Mouse (Mus musculus) hindbrain, embryonic 10.5 days (tissue): Measurements from ENCODE around the gene Col23a1. TPM values are rescaled to one million over a fixed set of nuclear protein-coding genes. Genes with fewer than 3 reads are reported as not detected.
"Not testable (repeated sequence)": the region's sequence is repeated elsewhere in the genome, so short reads cannot be mapped to it uniquely, and the experiment has no call there.

ENCODE experiments used
- DNase-seq: peaks from one replicate; pipeline ENCODE4 v3.0.0-alpha.2; 2017; ENCODE audit warnings: low spot score
- H3K27ac ChIP-seq: fragments of 300-500 bp; sonication (generic); 2 replicates; pipeline ENCODE4 v1.5.1; 2016; ENCODE audit warnings: mild to moderate bottlenecking, moderate library complexity
- H3K27me3 ChIP-seq: fragments of 300-500 bp; sonication (generic); 2 replicates; pipeline ENCODE4 v1.6.1; 2016; ENCODE audit warnings: mild to moderate bottlenecking; ENCODE audit not compliant: poor library complexity, insufficient read depth, severe bottlenecking
- H3K36me3 ChIP-seq: fragments of 300-500 bp; sonication (generic); 2 replicates; pipeline ENCODE4 v1.6.1; 2016; ENCODE audit warnings: mild to moderate bottlenecking, moderate library complexity
- H3K4me1 ChIP-seq: fragments of 300-500 bp; sonication (generic); replicated peaks from 2 replicates; pipeline ENCODE4 v1.6.1; 2016; ENCODE audit warnings: mild to moderate bottlenecking
- H3K4me3 ChIP-seq: fragments of 300-500 bp; sonication (generic); 2 replicates; pipeline ENCODE4 v1.5.1; 2016; ENCODE audit warnings: mild to moderate bottlenecking, moderate library complexity
- H3K9me3 ChIP-seq: fragments of 300-500 bp; sonication (generic); 2 replicates; pipeline ENCODE4 v1.6.1; 2016; ENCODE audit warnings: mild to moderate bottlenecking, moderate library complexity
- WGBS: fragments of 180-500 bp; shearing (Covaris S2); methylation state at CpG from one replicate; pipeline ENCODE4 v1.1.7; 2016; 5-methylcytosine and 5-hydroxymethylcytosine counted together
- polyA plus RNA-seq: library from polyadenylated mRNA; unstranded; fragments of >200 nt; fragmentation: Nextera tagmentation; extraction: Ambion mirVana; gene quantifications from 2 replicates; pipeline ENCODE4 v1.2.1, GENCODE M21; 2016

Gene Col23a1
- polyA plus RNA-seq, 1 experiment from 2014 or later, result 16.6 TPM

DNA sequence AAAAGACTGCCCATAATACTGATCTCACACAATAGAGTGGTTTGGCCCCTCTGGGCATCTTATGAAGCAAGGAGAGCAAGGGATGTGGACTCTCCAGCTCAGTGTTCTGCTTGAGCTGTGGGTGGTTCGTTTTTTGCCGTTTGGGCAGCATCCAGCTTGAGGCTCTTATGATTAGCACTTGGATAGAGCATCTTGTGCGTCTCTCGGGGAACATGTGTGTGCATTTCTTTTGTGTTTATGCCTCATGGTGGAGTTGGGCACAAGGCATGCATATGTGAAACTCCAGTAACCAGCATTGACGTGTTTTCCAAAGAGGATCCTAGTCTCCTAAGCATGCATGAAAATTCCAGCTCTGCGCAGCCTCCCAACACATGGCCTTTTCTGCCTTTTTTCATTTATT, 47.9 kb downstream of the Col23a1 start:
- H3K4me3 ChIP-seq, result no peak overlapping the region
- H3K27ac ChIP-seq, result no peak overlapping the region
- no peak for DNase-seq
- 0 out of 2 replicates have a peak, but pooled peaks cover 3% of the 10 kb centered on the region for H3K4me1 ChIP-seq
- H3K9me3 ChIP-seq, result no peaks in the 10 kb centered on the region
- H3K36me3 ChIP-seq, result no peaks in the 10 kb centered on the region
- H3K27me3 ChIP-seq, result no peaks in the 10 kb centered on the region
- WGBS, result 91% methylated on average over 6 of the region's 6 CpGs

DNA sequence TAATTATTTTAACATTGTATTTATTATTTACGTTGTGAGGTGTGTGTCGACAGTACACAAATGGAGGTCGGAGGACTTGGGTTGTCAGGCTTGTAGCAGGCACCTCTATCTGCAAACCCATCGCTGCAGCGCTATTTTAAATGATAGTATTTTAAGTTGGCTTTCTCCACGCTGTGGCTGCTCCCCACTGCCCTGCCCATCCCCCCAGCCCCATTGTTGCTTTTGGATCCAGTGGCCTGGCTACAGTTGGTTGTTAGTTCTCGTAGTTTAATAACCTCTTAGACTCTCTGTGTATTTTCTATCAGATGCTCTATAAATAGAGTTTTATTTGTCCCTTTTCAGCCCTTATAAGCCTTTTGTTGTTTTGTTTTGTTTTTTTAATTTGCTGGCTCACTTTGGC, 48.7 kb downstream of the Col23a1 start:
- H3K9me3 ChIP-seq, result no peaks in the 10 kb centered on the region
- peaks cover 11% of the 10 kb centered on the region; the same call in 1 of the 2 replicates for H3K4me1 ChIP-seq
- WGBS, result 75% methylated on average over 7 of the region's 7 CpGs
- no peaks in the 10 kb centered on the region for H3K27me3 ChIP-seq
- H3K4me3 ChIP-seq, result no peak overlapping the region
- DNase-seq, result no peak
- no peak overlapping the region for H3K27ac ChIP-seq
- H3K36me3 ChIP-seq, result no peaks in the 10 kb centered on the region

DNA sequence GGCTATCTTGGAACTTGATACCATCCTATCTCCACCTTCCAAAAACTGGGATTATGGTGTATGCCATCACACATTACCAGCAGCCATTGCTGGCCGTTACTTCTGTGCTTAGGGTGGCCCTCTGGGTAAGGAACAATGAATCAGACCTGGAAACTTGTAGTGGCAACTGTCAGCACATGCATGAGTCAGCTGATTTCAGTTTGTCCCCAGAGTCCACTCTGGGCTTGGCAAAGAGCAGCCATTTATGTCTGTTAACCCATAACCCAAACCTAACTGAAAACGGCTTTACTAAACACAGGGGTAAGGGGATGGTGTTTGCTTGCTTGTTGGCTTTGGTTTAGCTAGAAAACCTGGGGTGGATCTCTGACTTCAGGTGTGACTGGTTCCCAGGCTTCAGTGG, 51.4 kb downstream of the Col23a1 start:
- DNase-seq, result no peak
- no peaks in the 10 kb centered on the region for H3K36me3 ChIP-seq
- peaks cover 18% of the 10 kb centered on the region; the same call in 1 of the 2 replicates for H3K4me1 ChIP-seq
- no peak overlapping the region for H3K27ac ChIP-seq
- 68% methylated on average over 2 of the region's 2 CpGs for WGBS
- no peak overlapping the region for H3K4me3 ChIP-seq
- H3K27me3 ChIP-seq, result no peaks in the 10 kb centered on the region
- no peaks in the 10 kb centered on the region for H3K9me3 ChIP-seq

DNA sequence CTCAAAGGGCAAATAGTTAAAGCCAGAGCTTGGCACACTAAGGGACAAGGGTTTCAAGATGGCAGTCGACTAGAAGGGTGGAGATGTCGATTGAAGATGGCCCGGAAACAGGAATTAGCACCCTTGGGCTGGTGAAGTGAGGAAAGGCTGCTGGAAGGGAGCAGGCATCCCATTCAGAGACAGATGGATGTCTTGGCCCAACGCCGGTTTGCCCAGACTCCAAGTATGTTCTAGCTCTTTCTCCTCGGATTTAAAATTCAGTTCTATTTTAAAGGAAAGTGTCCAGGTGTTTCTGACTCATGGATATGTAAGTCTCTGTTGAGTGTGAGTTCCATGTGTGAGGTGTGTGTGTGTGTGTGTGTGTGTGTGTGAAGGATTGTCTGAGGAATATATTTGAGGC, 53.1 kb downstream of the Col23a1 start:
- Histone ChIP-seq H3K4me3 (no peak overlapping the region), H3K4me1 (peaks cover 23% of the 10 kb centered on the region; the same call in 1 of the 2 replicates), H3K27ac (no peak overlapping the region), H3K9me3 (no peaks in the 10 kb centered on the region), H3K27me3 (no peaks in the 10 kb centered on the region), H3K36me3 (no peaks in the 10 kb centered on the region)
- no peak for DNase-seq
- 93% methylated on average over 6 of the region's 6 CpGs for WGBS

DNA sequence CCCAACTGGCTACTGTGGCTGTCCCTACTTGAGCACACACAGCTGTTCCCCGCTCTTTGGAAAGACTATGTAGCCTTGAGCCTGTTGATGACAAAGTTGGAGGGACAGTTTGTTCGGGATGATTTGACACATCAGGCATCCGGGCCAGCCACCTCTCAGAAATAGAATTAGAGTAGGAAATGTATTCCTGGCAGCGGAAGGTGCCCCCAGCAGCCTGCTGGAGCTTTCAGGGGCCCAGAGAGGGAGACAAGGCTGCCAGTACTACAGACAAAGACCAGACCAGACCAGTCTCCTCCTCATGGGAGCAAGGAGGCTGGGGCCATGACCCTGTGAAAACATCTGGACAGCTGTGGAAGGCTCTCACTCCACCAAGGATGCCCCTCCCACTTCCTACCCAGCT, 53.6 kb downstream of the Col23a1 start:
- no peak for DNase-seq
- Histone ChIP-seq H3K9me3 (no peaks in the 10 kb centered on the region), H3K4me3 (no peak overlapping the region), H3K27ac (no peak overlapping the region), H3K4me1 (peaks cover 23% of the 10 kb centered on the region; the same call in 1 of the 2 replicates), H3K27me3 (no peaks in the 10 kb centered on the region), H3K36me3 (no peaks in the 10 kb centered on the region)
- 90% methylated on average over 4 of the region's 4 CpGs for WGBS

DNA sequence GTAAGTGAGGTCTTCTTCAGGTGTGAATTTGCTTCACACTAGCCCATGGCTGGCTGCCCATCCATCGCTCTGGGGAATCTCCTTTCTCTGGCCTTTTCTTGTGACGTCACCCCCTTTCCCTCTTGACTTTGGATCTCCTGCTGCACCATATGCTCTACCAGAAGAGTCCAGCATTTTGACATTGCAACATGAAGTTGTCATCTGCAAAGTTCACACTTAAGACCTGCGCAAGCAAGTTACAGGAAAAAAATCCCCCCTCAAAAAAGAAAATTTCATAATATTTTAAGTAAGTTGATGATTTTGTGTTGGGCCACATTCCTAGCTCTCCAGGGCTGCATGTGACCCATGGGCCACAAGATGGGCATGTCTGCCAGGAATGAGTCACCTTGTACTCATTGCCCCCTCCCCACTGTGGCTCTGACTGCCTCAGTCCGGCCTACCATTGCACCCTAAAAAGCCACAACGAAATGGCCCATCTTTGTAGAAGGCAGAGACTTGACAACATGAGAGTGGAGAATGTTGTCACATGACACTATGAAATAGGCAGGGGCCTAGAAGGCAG, 54.1 kb downstream of the Col23a1 start:
- no peak for DNase-seq
- 88% methylated on average over 5 of the region's 5 CpGs for WGBS
- H3K27me3 ChIP-seq, result no peaks in the 10 kb centered on the region
- H3K9me3 ChIP-seq, result no peaks in the 10 kb centered on the region
- no peak overlapping the region for H3K4me3 ChIP-seq
- H3K27ac ChIP-seq, result no peak overlapping the region
- no peaks in the 10 kb centered on the region for H3K36me3 ChIP-seq
- H3K4me1 ChIP-seq, result peaks cover 20% of the 10 kb centered on the region; the same call in 1 of the 2 replicates

DNA sequence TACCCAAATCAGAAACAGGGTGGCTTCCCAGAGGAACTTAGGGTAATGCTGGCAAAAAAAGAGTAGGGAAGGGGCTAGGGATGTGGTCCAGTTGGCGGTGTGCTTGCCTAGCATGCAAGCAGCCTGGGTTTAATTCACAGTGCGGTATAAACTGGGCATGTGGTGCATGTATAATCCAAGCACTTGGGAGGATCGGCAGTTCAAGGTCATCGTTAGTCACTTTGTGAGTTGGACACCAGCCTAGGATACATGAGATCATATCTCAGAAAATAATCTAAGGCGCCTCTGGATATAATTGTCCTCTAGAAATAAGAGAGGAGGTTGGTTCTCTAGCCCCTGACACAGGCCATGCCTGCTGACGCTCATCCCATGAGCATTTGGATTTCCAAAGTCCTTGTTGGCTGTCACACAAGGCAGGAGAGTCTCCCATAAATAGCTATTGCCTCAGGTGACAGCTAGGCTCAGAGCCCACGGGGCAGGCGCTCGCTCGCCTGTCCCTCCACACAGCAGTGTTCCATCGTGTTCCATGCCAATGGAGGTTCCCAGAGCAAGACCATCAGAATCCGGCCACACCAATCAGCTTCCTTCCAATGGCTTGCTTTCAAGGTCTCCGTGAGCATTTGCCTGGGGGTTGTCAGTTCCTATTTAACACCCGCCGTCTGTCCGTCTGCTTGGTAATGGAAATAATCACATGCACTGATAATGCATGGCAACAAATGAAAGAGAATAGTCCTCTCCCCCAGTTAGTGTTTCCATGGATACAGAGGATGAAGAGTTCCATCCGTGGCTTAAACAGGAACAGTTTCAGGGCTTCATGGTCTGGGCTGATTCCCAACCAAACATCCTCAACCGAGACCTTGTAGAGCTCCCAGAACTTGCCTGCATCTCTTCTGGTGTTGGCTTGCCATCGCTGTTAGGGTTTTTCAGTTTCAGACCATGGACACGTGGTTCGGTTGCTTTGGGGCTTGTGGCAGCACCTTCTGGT, 56.1 kb downstream of the Col23a1 start:
- H3K4me1 ChIP-seq, result peaks cover 29% of the 10 kb centered on the region

DNA sequence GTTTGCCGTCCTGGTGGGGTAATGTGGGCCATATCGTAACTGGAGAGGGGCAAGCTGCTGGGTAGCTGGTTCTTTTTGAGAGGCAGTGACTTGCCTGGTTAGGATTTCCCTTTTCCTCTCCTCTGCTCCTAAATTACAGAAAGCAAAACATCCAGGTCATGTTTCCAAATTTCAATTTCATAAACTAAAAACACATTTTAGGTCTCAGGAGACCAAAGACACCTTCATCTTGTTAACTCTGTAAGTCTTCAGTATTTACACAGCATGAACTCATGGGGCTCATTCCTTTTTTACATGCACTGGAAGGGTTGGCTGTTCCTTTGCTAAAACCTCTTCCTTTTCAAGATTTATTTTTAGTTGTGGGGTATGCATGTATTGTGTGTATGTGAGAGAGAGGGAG, 58.0 kb downstream of the Col23a1 start:
- H3K27me3 ChIP-seq, result no peaks in the 10 kb centered on the region
- no peak overlapping the region for H3K27ac ChIP-seq
- DNase-seq, result no peak
- 72% methylated on average over 2 of the region's 2 CpGs for WGBS
- no peak overlapping the region for H3K4me3 ChIP-seq
- H3K36me3 ChIP-seq, result no peaks in the 10 kb centered on the region
- no peaks in the 10 kb centered on the region for H3K9me3 ChIP-seq
- H3K4me1 ChIP-seq, result peaks cover 43% of the 10 kb centered on the region

More for the DNA sequence above, 56.1 kb downstream of the Col23a1 start:
- Histone ChIP-seq H3K4me3 (no peak overlapping the region), H3K9me3 (no peaks in the 10 kb centered on the region), H3K36me3 (no peaks in the 10 kb centered on the region), H3K27me3 (no peaks in the 10 kb centered on the region), H3K27ac (no peak overlapping the region)
- WGBS, result 87% methylated on average over 21 of the region's 21 CpGs
- no peak for DNase-seq

DNA sequence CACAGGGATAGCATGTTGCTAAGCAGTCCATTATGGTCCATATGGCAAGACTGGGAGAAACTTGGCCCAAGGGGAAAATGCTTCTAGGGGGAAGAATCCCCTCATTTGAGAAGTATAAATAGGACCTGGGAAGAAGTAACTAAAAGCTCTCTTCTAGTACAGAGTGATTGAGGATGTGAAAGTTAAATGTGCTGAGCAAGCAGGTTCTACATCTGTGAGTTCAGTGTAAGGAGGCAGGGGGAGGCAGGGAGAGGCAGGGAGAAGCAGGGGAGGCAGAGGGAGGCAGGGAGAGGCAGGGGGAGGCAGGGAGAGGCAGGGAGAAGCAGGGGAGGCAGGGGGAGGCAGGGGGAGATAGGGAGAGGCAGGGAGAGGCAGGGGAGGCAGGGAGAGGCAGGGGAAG, 59.9 kb downstream of the Col23a1 start:
- H3K27me3 ChIP-seq, result no peaks in the 10 kb centered on the region
- H3K27ac ChIP-seq, result no peak overlapping the region
- H3K36me3 ChIP-seq, result no peaks in the 10 kb centered on the region
- DNase-seq, result no peak
- no peaks in the 10 kb centered on the region for H3K9me3 ChIP-seq
- no peak overlapping the region for H3K4me3 ChIP-seq
- H3K4me1 ChIP-seq, result peaks cover 36% of the 10 kb centered on the region

DNA sequence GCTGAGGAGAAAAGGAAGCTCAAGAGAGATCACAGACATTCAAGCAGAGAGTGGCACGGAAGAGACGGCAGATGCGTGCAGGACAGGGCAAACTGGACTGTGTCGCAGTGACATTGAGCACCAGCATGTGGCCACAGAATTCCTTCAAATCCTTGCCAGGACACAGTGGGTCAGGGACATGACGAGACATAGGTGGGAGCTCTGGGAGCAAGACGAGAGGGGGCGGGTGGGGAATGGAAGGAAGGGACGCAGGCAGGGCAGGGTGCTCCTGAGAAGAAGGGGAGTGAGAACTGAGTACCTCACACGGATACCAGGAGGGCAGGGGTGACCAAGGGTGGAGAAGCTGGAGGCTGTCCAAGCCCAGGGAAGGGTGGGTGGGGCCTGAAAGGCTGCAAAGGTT, 61.4 kb downstream of the Col23a1 start:
- no peaks in the 10 kb centered on the region for H3K27me3 ChIP-seq
- H3K4me3 ChIP-seq, result no peak overlapping the region
- peaks cover 30% of the 10 kb centered on the region for H3K4me1 ChIP-seq
- H3K27ac ChIP-seq, result 0 out of 2 replicates have a peak overlapping the region, but pooled peaks have one; percentile 29
- no peak for DNase-seq
- no peaks in the 10 kb centered on the region for H3K9me3 ChIP-seq
- no peaks in the 10 kb centered on the region for H3K36me3 ChIP-seq
- WGBS, result 79% methylated on average over 9 of the region's 9 CpGs

DNA sequence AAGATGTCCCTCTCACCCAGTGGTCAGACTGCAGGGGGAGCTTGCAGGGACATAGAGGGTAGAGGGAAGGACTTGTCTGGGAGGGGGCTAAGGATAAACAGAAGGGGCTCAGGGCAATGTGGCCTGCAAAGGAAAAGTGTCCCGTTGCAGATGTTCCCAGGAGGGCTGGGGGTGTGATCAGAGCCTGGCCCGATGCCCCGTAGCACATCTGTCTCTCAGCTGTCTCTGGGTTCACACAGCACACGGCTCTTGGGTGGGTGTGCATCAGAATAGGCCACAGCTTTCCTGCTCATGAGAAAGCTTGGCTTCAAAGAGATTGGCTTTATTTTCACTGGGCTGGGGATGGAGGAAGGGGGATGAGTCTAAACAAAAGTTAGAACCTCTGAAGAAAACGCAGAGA, 62.1 kb downstream of the Col23a1 start:
- no peaks in the 10 kb centered on the region for H3K36me3 ChIP-seq
- no peaks in the 10 kb centered on the region for H3K9me3 ChIP-seq
- peaks cover 29% of the 10 kb centered on the region for H3K4me1 ChIP-seq
- DNase-seq, result no peak
- H3K27me3 ChIP-seq, result no peaks in the 10 kb centered on the region
- no peak overlapping the region for H3K4me3 ChIP-seq
- WGBS, result 52% methylated on average over 5 of the region's 5 CpGs
- 0 out of 2 replicates have a peak overlapping the region, but pooled peaks have one; percentile 29 for H3K27ac ChIP-seq

DNA sequence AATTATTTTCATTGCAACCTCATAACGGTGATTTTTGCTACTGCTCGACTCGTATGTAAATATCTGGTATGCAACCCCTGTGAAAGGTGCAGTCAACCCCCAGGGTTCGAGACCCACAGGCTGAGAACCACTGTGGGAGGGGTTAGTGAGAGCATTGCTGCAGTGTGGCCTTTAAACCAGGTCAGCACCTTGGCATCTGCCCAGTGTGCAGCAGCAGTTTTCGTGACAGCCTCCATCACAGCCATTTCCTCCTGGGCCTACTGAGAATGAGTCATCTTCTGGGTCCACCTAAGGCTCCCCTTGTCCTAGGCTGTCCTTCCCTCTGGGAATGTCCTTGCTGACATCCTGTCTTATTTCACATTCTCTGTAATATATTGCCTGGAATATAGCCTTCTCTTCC, 64.0 kb downstream of the Col23a1 start:
- Histone ChIP-seq H3K36me3 (no peaks in the 10 kb centered on the region), H3K27me3 (no peaks in the 10 kb centered on the region), H3K9me3 (no peaks in the 10 kb centered on the region), H3K4me1 (peaks cover 26% of the 10 kb centered on the region), H3K4me3 (no peak overlapping the region), H3K27ac (no peak overlapping the region)
- WGBS, result 81% methylated on average over 5 of the region's 5 CpGs
- no peak for DNase-seq

DNA sequence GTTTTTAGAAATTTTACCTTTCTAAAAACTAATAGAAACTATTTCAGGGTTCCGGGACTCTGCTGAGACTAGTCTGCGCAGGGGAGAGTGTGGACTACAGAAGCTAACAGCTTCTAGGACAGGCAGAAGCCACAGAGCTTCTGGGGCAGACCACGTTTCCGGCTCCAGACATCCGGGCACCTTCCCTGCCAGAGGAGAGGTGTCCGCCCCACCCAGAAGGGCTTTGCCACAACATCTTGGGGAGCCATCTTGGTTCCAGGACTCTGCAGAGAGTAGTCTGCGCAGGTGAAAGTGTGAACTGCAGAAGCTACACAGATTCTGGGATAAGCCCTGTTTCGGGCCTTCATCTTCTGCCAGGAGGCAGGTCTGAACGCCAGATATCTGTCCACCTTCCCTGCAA, 69.3 kb downstream of the Col23a1 start:
- H3K4me1 ChIP-seq, H3K4me3 ChIP-seq, H3K36me3 ChIP-seq, H3K9me3 ChIP-seq, H3K27me3 ChIP-seq, H3K27ac ChIP-seq, DNase-seq: not testable (repeated sequence)
- 93% methylated on average over 9 of the region's 9 CpGs for WGBS
